Mouse (Mus musculus): ENCODE results near the gene Hmx3.

Gene Hmx3

DNA sequence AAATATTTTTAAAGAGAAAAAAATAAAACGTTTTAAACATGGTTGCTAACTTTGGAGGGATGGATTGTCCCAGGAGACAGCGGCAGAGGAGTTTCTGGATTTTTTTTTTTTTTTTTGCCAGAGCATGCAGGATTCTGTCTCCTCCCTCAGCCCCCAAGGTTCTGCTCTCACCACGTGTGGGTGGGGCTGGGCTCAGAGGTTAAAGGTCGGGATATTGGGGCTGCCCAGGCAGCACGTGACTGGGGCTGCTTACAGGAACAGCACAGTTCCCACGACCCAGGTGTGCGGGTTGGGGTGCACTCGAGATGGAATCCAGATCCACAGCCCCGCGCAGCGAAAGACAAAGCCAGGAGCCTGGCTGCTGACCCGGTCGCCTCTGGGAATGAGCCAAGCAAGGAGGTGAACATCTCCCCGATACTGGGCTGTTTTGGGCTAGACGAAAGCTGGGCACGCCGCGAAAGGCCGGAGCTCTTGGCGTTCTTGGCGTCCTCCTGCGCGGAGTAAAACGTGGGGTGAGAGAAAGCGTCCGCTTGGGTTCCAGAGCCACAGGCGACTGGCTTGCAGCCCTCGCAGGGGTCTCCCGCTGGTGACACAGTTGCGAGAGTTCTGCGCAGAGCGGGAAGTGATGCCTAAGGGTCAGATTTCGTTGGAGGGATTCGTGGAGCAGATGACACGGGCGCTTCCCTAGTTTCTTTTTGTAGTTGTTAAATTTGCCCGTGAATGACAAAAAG lies 14.0 kb downstream of the Hmx3 start:
- DNase-seq (ENCODE audit: low spot score in 2 of 2): no peak

- no peak for DNase-seq (ENCODE audit: low spot score in 2 of 2)
Observed at GRCm38 (mm10) chr7:131557751-131558150, 15.1 kb downstream of the Hmx3 start.

GRCm38 (mm10) chr7:131559986-131560696 lies 17.5 kb downstream of the Hmx3 start, which contains the start of gene Bub3:
Gene Bub3 (plus strand): TSS chr7:131560222.
- DNase-seq (ENCODE audit: low spot score in 2 of 2): peak; percentile 88 to 96

DNA sequence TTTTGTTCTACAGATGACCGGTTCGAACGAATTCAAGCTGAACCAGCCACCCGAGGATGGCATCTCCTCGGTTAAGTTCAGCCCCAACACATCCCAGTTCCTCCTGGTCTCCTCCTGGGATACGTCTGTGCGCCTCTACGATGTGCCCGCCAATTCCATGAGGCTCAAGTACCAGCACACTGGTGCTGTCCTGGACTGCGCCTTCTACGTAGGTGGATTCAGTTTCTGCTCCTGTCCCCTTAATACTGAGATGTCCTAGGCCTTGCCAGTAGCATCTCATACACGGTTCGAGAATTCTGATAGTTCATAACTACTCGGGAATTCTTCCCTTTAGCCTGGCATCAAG lies 18.0 kb downstream of the Hmx3 start:
- no peak for DNase-seq (ENCODE audit: low spot score in 2 of 2)

DNA sequence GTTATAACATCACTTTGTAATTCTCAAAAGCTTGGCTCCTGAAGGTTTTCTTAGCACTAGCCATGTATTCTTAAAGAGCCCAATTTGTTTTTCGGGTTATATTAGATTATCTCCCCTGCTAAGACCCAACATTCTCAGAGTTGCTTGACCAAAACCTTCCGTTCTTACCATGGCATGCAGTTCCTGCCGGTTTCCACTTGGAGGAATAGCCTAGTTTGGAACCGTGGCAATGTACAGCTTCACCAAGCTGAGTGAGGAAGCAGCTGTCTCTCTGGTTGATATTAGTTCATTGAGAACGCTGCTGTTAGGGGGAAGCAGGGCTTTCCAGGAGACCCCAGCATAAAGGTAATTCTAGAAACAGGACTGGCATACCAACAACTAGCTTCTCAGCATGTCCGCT lies 32.6 kb downstream of the Hmx3 start:
- DNase-seq (ENCODE audit: low spot score in 2 of 2): no peak

- DNase-seq (ENCODE audit: low spot score in 2 of 2): no peak
Observed at GRCm38 (mm10) chr7:131582178-131582577, 39.5 kb downstream of the Hmx3 start.

- DNase-seq (ENCODE audit: low spot score in 2 of 2): no peak
Observed at GRCm38 (mm10) chr7:131585551-131585950, 42.9 kb downstream of the Hmx3 start.
